Mouse (Mus musculus) cerebellum, adult 2 months (tissue): Measurements from ENCODE around the gene Gm10964. TPM values are rescaled to one million over a fixed set of nuclear protein-coding genes. Genes with fewer than 3 reads are reported as not detected.
"Not testable (repeated sequence)": the region's sequence is repeated elsewhere in the genome, so short reads cannot be mapped to it uniquely, and the experiment has no call there.

ENCODE experiments used
- DNase-seq, 2 experiments: peaks; one replicate each; pipeline ENCODE4 v3.0.0; 2021
- H3K27ac ChIP-seq: fragments of 200-500 bp; 2 replicates; pipeline ENCODE4 v1.5.1; 2012; ENCODE audit warnings: low read length, control low read depth, inconsistent platforms; ENCODE audit not compliant: insufficient read depth
- H3K27me3 ChIP-seq: fragments of 200-500 bp; 2 replicates; pipeline ENCODE4 v1.6.1; 2012; ENCODE audit warnings: inconsistent platforms, mild to moderate bottlenecking, low read length, moderate library complexity; ENCODE audit not compliant: control insufficient read depth, insufficient read depth
- H3K4me1 ChIP-seq: fragments of 200-500 bp; 2 replicates; pipeline ENCODE4 v1.6.1; 2011; ENCODE audit warnings: low read length; ENCODE audit not compliant: control insufficient read depth, insufficient read depth
- H3K4me3 ChIP-seq: fragments of 200-500 bp; replicated peaks from 2 replicates; pipeline ENCODE3; 2011; ENCODE audit warnings: mild to moderate bottlenecking, low read depth, low read length, control low read depth; ENCODE audit not compliant: insufficient read depth
- CTCF ChIP-seq: fragments of 200-500 bp; IDR thresholded peaks from 2 replicates; pipeline ENCODE4 v1.5.1; 2011; ENCODE audit warnings: low read depth, mild to moderate bottlenecking, control low read depth, low read length, moderate library complexity, borderline replicate concordance; ENCODE audit not compliant: insufficient read depth
- POLR2A ChIP-seq: fragments of 200-500 bp; IDR thresholded peaks from 2 replicates; pipeline ENCODE4 v1.6.1; 2011; ENCODE audit warnings: low read length, control low read depth, borderline replicate concordance; ENCODE audit not compliant: insufficient read depth
- WGBS: fragments of 180-500 bp; shearing (Covaris S2); methylation state at CpG from one replicate; pipeline ENCODE4 v1.1.7; 2018; 5-methylcytosine and 5-hydroxymethylcytosine counted together
- polyA plus RNA-seq: library from polyadenylated mRNA; depleted of rRNA; stranded (reverse); fragments of >200 nt; gene quantifications from 2 replicates; pipeline ENCODE4 v1.2.3, GENCODE M21; 2012; rRNA removed

Gene Gm10964
- polyA plus RNA-seq, 1 experiment = not detected

DNA sequence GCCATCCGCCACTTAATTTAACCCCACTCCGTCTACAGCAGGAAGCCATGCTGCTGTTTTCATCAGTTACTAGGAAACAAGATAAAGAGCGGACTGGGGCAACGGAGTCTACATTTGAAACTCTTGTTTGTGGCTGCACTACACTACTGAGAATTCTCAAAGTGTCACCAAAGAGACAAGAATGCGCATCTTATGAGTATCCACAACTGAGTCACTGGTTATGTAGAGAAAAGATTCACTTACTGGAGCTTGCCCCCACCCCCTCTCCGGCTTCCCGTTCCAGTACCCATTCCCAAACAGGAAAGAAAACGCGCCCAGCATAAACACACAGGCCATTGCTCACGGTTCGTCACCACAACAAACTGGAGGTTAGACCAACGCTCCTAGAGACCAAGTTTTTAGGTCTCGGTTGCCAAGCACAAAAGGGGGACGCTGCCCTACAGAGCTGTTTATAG is 50.8 kb downstream of the Gm10964 start:
- no peak for TF ChIP-seq POLR2A
- TF ChIP-seq CTCF = no peak
- H3K4me3 ChIP-seq = peak overlapping the region; percentile 96
- peaks cover 8% of the 10 kb centered on the region; the same call in 1 of the 2 replicates for H3K4me1 ChIP-seq
- DNase-seq = peak in 1 of 2 experiments; percentile 42
- WGBS = 1% methylated on average over 14 of the region's 14 CpGs
- no peaks in the 10 kb centered on the region for H3K27me3 ChIP-seq
- peak overlapping the region; percentile 92; the same call in 1 of the 2 replicates for H3K27ac ChIP-seq

DNA sequence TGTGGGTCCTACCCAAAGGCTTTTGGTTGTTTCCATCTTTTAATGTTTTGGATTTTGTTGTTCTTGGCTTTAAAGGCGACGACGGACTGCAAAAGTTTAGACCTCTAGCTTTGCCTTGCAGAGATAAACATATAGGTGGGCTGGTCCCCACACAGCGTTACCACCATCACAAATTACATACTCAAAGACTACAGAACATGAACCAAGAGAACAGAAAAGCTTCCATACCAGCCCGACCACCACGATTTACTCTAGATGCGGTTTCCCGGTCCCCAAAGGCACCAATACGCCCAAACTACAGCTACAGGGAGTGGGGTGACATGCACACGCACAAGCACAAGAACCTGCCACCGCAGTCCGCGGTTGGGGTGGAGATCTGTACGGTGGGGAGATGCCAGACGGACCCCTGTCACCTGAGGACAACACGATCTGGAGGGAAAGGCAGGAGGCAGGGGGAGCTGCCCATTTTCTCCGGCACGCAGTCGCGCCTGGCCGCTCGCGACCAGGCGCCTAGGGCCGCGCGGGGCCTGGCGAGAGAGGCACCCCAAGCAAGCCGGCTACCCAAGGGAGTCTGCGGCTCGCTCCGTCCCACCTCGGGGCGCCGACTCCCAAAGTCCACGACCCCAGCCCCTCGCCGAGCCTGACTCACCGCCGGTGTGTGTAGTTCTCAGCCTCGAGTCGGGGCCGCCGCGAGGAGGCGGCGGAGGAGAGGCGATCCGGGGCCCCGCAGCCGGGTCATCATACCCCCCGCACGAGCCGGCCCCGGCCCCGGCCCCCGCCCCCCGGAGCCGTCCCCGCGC is 51.4 kb downstream of the Gm10964 start:
- no peak for TF ChIP-seq POLR2A
- TF ChIP-seq CTCF = no peak
- WGBS = under 1% methylated on average over 58 of the region's 61 CpGs
- no peaks in the 10 kb centered on the region for H3K27me3 ChIP-seq
- H3K4me1 ChIP-seq = peaks cover 4% of the 10 kb centered on the region; the same call in 1 of the 2 replicates
- no peak for DNase-seq
- H3K4me3 ChIP-seq = peak overlapping the region; percentile 96
- H3K27ac ChIP-seq = peak overlapping the region; percentile 92

DNA sequence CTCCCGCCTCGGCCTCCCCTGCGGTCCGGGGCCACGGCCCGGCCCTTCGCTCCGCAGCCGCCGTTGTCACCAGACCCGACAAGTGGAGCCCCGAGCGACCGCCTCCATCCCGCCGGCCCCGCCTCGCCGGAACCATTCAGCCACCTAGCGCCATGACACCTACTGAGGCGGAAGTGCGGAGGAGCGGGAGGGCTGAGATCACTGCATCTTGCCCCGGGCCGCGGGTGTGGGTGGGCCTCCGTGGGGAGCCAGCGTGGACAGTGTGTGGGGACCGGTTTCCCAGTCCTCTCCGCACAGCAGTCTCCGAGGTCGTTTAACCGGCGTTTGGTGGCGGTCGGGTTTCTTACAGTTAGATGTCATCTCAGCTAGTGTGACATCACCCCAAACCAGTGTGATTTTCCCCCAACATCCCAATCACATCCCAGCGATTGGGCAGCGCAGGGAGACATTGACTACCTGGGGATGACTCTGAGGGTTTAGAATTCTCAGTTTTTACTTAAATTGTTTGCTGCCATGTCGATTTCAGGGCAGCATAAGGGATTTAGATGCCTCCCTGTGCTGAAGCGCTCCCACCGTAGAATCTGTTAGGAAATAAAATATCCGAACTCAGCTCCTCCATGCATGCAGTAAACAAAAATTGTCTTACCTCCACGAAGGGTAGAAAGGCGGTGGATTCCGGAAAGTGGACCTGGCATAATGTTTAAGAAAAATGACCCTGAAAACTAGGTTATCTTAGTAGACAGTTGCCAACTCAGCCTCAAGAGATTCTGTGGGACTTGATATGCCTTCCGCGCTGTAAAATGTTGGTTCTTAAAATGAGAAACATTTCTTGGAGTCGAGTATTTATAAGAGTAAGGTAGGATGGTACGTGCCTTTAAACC is 52.3 kb downstream of the Gm10964 start, which contains the start of gene Hipk1:
Gene Hipk1, minus strand, starts transcription at position 334 of the 881 bp plus-strand sequence.
- WGBS = 7% methylated on average over 49 of the region's 49 CpGs
- DNase-seq = peak; percentile 97
- peak within 1 kb of the TSS; percentile 96 for H3K4me3 ChIP-seq
- H3K27ac ChIP-seq = peak within 1 kb of the TSS; percentile 99
- H3K4me1 ChIP-seq = peaks cover 4% of the 10 kb centered on the region; the same call in 1 of the 2 replicates
- H3K27me3 ChIP-seq = no peaks in the 10 kb centered on the region
- 0 out of 2 replicates have a peak, but pooled peaks have one; percentile 6 for TF ChIP-seq CTCF
- TF ChIP-seq POLR2A = peak; percentile 94

DNA sequence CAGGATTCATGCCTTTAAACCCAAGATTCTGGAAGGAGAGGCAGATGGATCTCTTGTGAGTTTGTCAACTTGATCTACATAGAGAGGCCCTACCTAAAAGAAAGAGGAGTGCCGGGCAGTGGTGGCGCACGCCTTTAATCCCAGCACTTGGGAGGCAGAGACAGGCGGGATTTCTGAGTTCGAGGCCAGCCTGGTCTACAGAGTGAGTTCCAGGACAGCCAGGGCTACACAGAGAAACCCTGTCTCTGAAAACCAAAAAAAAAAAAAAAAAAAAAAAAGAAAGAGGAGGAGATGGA is 52.9 kb downstream of the Gm10964 start:
- H3K27ac ChIP-seq = peak overlapping the region; percentile 99; the same call in 1 of the 2 replicates
- H3K27me3 ChIP-seq, H3K4me1 ChIP-seq, DNase-seq, H3K4me3 ChIP-seq: not testable (repeated sequence)
- WGBS = 81% methylated on average over 5 of the region's 5 CpGs

DNA sequence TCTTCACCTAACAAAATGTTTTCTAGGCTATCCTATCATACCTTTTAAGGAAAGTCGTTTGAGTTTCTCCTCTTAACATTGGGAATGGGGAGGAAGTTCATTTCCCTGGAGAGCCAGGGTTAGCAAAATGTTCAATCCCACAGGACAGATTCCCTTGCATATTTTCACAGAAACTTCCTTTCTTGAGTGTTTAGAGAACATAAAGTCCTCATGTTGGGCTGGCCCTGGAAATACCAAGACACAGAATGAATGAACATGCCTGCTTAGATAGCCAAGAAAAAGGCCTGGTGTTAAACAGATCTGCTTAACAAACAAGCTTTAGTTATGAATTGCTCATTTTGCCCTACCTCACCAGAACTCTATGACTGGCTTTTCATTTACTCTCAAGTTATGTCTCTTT is 53.4 kb downstream of the Gm10964 start:
- TF ChIP-seq POLR2A (no peak), CTCF (no peak)
- Histone ChIP-seq H3K4me1 (peaks cover 4% of the 10 kb centered on the region; the same call in 1 of the 2 replicates), H3K27ac (no peak overlapping the region), H3K27me3 (no peaks in the 10 kb centered on the region), H3K4me3 (no peak overlapping the region)
- no peak for DNase-seq
- WGBS = 90% methylated on average over 1 of the region's 1 CpGs

Other genes starting within 250 kb of the Gm10964 start
- gene Syt6, start 164.1 kb upstream of the Gm10964 start, polyA plus RNA-seq = 11.7 and 12.3 TPM in 2 replicates
- gene Atg4a-ps, start 93.3 kb upstream of the Gm10964 start, polyA plus RNA-seq = 0.07 and 0.08 TPM in 2 replicates
- 5.0 TPM in 2 replicates for gene Olfml3, start 1.4 kb upstream of the Gm10964 start, polyA plus RNA-seq
- 59.6 and 65.2 TPM in 2 replicates for gene Hipk1, start 52.2 kb downstream of the Gm10964 start, polyA plus RNA-seq
- 8.5 and 11.3 TPM in 2 replicates for gene Dclre1b, start 70.1 kb downstream of the Gm10964 start, polyA plus RNA-seq
- gene Ap4b1, start 70.2 kb downstream of the Gm10964 start, polyA plus RNA-seq = 19.2 and 23.2 TPM in 2 replicates
- 0.33 and 0.49 TPM in 2 replicates for gene Gm43064, start 70.2 kb downstream of the Gm10964 start, polyA plus RNA-seq
- gene Bcl2l15, start 93.2 kb downstream of the Gm10964 start, polyA plus RNA-seq = 91.7 and 98.7 TPM in 2 replicates
- gene Ptpn22, start 120.4 kb downstream of the Gm10964 start, polyA plus RNA-seq = 34.7 and 39.4 TPM in 2 replicates
- gene Rsbn1, start 174.8 kb downstream of the Gm10964 start, polyA plus RNA-seq = 14.5 and 15.2 TPM in 2 replicates
- gene Phtf1, start 228.7 kb downstream of the Gm10964 start, polyA plus RNA-seq = 22.2 and 24.7 TPM in 2 replicates